Mouse (Mus musculus): ENCODE data around the gene Boll. TPM values are rescaled to one million over a fixed set of nuclear protein-coding genes. Genes with fewer than 3 reads are reported as not detected.

Boll gene
- polyA plus RNA-seq, 1 experiment from 2014 or later, result 0.20 TPM

Other genes with a start within 250 kb of the Boll start
- gene Mob4, start 232.2 kb downstream of the Boll start, polyA plus RNA-seq (2015; fragmentation: Nextera tagmentation; extraction: Ambion mirVana), result 126 and 133 TPM in 2 replicates
- 12.9 and 13.8 TPM in 2 replicates for gene Rftn2, start 136.7 kb downstream of the Boll start, polyA plus RNA-seq (2015; fragmentation: Nextera tagmentation; extraction: Ambion mirVana)
- gene Mars2, start 126.3 kb downstream of the Boll start, polyA plus RNA-seq (2015; fragmentation: Nextera tagmentation; extraction: Ambion mirVana), result 2.5 TPM in 2 replicates
- 2.0 and 2.2 TPM in 2 replicates for gene Plcl1, start 42.5 kb upstream of the Boll start, polyA plus RNA-seq (2015; fragmentation: Nextera tagmentation; extraction: Ambion mirVana)